Mouse (Mus musculus) retina, postnatal 7 days (tissue): ENCODE data around the gene Llph.

Experiments used
- DNase-seq: peaks from one replicate; pipeline ENCODE4 v3.0.0-alpha.2; 2012; ENCODE audit warnings: low read depth, low spot score

The Llph gene

GRCm38 (mm10) chr10:120279482-120280128, 52.7 kb downstream of the Llph start:
- no peak for DNase-seq

- DNase-seq = no peak
Observed at GRCm38 (mm10) chr10:120280375-120280774, 53.5 kb downstream of the Llph start.

- DNase-seq = no peak
Observed at GRCm38 (mm10) chr10:120281700-120282099, 54.8 kb downstream of the Llph start.
